Mouse (Mus musculus): ENCODE data around the gene Sv2c.
"Not testable (repeated sequence)": the region's sequence is repeated elsewhere in the genome, so short reads cannot be mapped to it uniquely, and the experiment has no call there.

The Sv2c gene

GRCm38 (mm10) chr13:95968031-95968430 lies 164.3 kb downstream of the Sv2c start:
- not testable (repeated sequence) for DNase-seq (ENCODE audit: low read depth, low spot score)

- DNase-seq (ENCODE audit: low read depth, low spot score): peak; percentile 76
Measured at GRCm38 (mm10) chr13:95966791-95967190, 165.6 kb downstream of the Sv2c start.

GRCm38 (mm10) chr13:95965596-95965995 lies 166.8 kb downstream of the Sv2c start:
- no peak for DNase-seq (ENCODE audit: low read depth, low spot score)

- no peak for DNase-seq (ENCODE audit: low read depth, low spot score)
Measured at GRCm38 (mm10) chr13:95965162-95965561, 167.2 kb downstream of the Sv2c start.

- DNase-seq (ENCODE audit: low read depth, low spot score): no peak
Measured at GRCm38 (mm10) chr13:95964226-95964625, 168.2 kb downstream of the Sv2c start.

GRCm38 (mm10) chr13:95963671-95964070 lies 168.7 kb downstream of the Sv2c start:
- no peak for DNase-seq (ENCODE audit: low read depth, low spot score)

- no peak for DNase-seq (ENCODE audit: low read depth, low spot score)
Measured at GRCm38 (mm10) chr13:95961905-95962304, 170.5 kb downstream of the Sv2c start.

GRCm38 (mm10) chr13:95961191-95961791 lies 171.1 kb downstream of the Sv2c start:
- DNase-seq (ENCODE audit: low read depth, low spot score): peak; percentile 86

- no peak for DNase-seq (ENCODE audit: low read depth, low spot score)
Measured at GRCm38 (mm10) chr13:95960477-95961185, 171.7 kb downstream of the Sv2c start.

GRCm38 (mm10) chr13:95959651-95960476 lies 172.5 kb downstream of the Sv2c start:
- no peak for DNase-seq (ENCODE audit: low read depth, low spot score)

- DNase-seq (ENCODE audit: low read depth, low spot score): no peak
Measured at GRCm38 (mm10) chr13:95957134-95957533, 175.2 kb downstream of the Sv2c start.

GRCm38 (mm10) chr13:95956327-95956781 lies 176.0 kb downstream of the Sv2c start:
- DNase-seq (ENCODE audit: low read depth, low spot score): no peak

GRCm38 (mm10) chr13:95955204-95955603 lies 177.2 kb downstream of the Sv2c start:
- no peak for DNase-seq (ENCODE audit: low read depth, low spot score)

GRCm38 (mm10) chr13:95953636-95954035 lies 178.7 kb downstream of the Sv2c start:
- DNase-seq (ENCODE audit: low read depth, low spot score): no peak

GRCm38 (mm10) chr13:95952263-95952662 lies 180.1 kb downstream of the Sv2c start:
- DNase-seq (ENCODE audit: low read depth, low spot score): no peak

GRCm38 (mm10) chr13:95951098-95951894 lies 181.1 kb downstream of the Sv2c start:
- DNase-seq (ENCODE audit: low read depth, low spot score): no peak

GRCm38 (mm10) chr13:95950434-95951091 lies 181.8 kb downstream of the Sv2c start:
- no peak for DNase-seq (ENCODE audit: low read depth, low spot score)

- DNase-seq (ENCODE audit: low read depth, low spot score): no peak
Measured at GRCm38 (mm10) chr13:95949356-95949755, 183.0 kb downstream of the Sv2c start.

GRCm38 (mm10) chr13:95948821-95949220 lies 183.6 kb downstream of the Sv2c start:
- no peak for DNase-seq (ENCODE audit: low read depth, low spot score)

- DNase-seq (ENCODE audit: low read depth, low spot score): no peak
Measured at GRCm38 (mm10) chr13:95948394-95948793, 184.0 kb downstream of the Sv2c start.

GRCm38 (mm10) chr13:95945937-95946507 lies 186.4 kb downstream of the Sv2c start:
- DNase-seq (ENCODE audit: low read depth, low spot score): no peak
